Mouse (Mus musculus): ENCODE measurements around the gene Alg5.
A peak's percentile ranks its signal among the peaks of the same experiment; 100 is the strongest.
"Not testable (repeated sequence)": the region's sequence is repeated elsewhere in the genome, so short reads cannot be mapped to it uniquely, and the experiment has no call there.

GRCm38 (mm10) chr3:54765521-54765920 lies 30.2 kb downstream of the Alg5 start:
- peak; percentile 31; the same call in 1 of the 2 replicates for TF ChIP-seq CTCF (IDR thresholded peaks at IDR 0.05; ENCODE audit: borderline replicate concordance, insufficient read depth, low read length)
- TF ChIP-seq POLR2A (IDR thresholded peaks at IDR 0.05; ENCODE audit: low read depth, low read length): not testable (repeated sequence)
